Mouse (Mus musculus) midbrain, embryonic 14.5 days (tissue): ENCODE measurements around the gene Wls. TPM values are rescaled to one million over a fixed set of nuclear protein-coding genes. Genes with fewer than 3 reads are reported as not detected.

Experiments
- ATAC-seq: fragments of 200-750 bp; cut with Nextera tagmentation; 2 replicates; pipeline ENCODE4 v1.8.0; 2017; ENCODE audit warnings: moderate number of reproducible peaks, moderate library complexity; ENCODE audit not compliant: low FRiP score, low TSS enrichment
- DNase-seq: peaks from one replicate; pipeline ENCODE4 v3.0.0-alpha.2; 2015
- H3K27ac ChIP-seq: fragments of 300-500 bp; sonication (generic); replicated peaks from 2 replicates; pipeline ENCODE4 v1.5.1; 2014; ENCODE audit warnings: mild to moderate bottlenecking, low read depth, low read length, moderate library complexity
- H3K27me3 ChIP-seq: fragments of 300-500 bp; sonication (generic); 2 replicates; pipeline ENCODE4 v1.6.1; 2014; ENCODE audit warnings: low read length, control low read depth, mixed read lengths; ENCODE audit not compliant: control insufficient read depth, insufficient read depth
- H3K36me3 ChIP-seq: fragments of 300-500 bp; sonication (generic); 2 replicates; pipeline ENCODE4 v1.6.1; 2014; ENCODE audit warnings: low read length, control low read depth; ENCODE audit not compliant: control insufficient read depth, insufficient read depth
- H3K4me1 ChIP-seq: fragments of 300-500 bp; sonication (generic); 2 replicates; pipeline ENCODE4 v1.6.1; 2014; ENCODE audit warnings: mild to moderate bottlenecking, antibody characterized with exemption, low read length, control low read depth; ENCODE audit not compliant: control insufficient read depth, insufficient read depth
- H3K4me2 ChIP-seq: fragments of 300-500 bp; sonication (generic); 2 replicates; pipeline ENCODE4 v1.6.1; 2014; ENCODE audit warnings: mild to moderate bottlenecking, low read length, moderate library complexity
- H3K4me3 ChIP-seq: fragments of 300-500 bp; sonication (generic); replicated peaks from 2 replicates; pipeline ENCODE4 v1.5.1; 2014; ENCODE audit warnings: low read depth, low read length
- H3K9ac ChIP-seq: fragments of 300-500 bp; sonication (generic); replicated peaks from 2 replicates; pipeline ENCODE4 v1.6.1; 2014; ENCODE audit warnings: mild to moderate bottlenecking, low read length, moderate library complexity
- H3K9me3 ChIP-seq: fragments of 300-500 bp; sonication (generic); 2 replicates; pipeline ENCODE4 v1.6.1; 2016; ENCODE audit warnings: low read length, control low read depth, mixed read lengths; ENCODE audit not compliant: control insufficient read depth
- WGBS: fragments of 180-500 bp; shearing (Covaris S2); extraction: QIAGEN DNeasy Blood & Tissue Kit; methylation state at CpG from one replicate; pipeline ENCODE4 v1.1.7; 2014; 5-methylcytosine and 5-hydroxymethylcytosine counted together
- polyA plus RNA-seq: library from polyadenylated mRNA; unstranded; fragments of >200 nt; fragmentation: Nextera tagmentation; extraction: Ambion mirVana; gene quantifications from 2 replicates; pipeline ENCODE4 v1.2.1, GENCODE M21; 2014

Gene Wls
- polyA plus RNA-seq = 59.5 and 104 TPM in 2 replicates

GRCm38 (mm10) chr3:159839481-159839880, at the start of gene Wls:
Gene Wls, plus strand, starts transcription at chr3:159839672.
- DNase-seq (peak; percentile 84), ATAC-seq (peak; percentile 92)
- no peaks in the 10 kb centered on the region for H3K9me3 ChIP-seq
- WGBS = under 1% methylated on average over 21 of the region's 21 CpGs
- peak within 1 kb of the TSS; percentile 63 for H3K27ac ChIP-seq
- H3K9ac ChIP-seq = peak within 1 kb of the TSS; percentile 49
- peak within 1 kb of the TSS; percentile 72 for H3K4me2 ChIP-seq
- H3K4me1 ChIP-seq = peaks cover 12% of the 10 kb centered on the region
- H3K27me3 ChIP-seq = no peaks in the 10 kb centered on the region
- peak within 1 kb of the TSS; percentile 44 for H3K4me3 ChIP-seq
- no peaks in the 10 kb centered on the region for H3K36me3 ChIP-seq

DNA sequence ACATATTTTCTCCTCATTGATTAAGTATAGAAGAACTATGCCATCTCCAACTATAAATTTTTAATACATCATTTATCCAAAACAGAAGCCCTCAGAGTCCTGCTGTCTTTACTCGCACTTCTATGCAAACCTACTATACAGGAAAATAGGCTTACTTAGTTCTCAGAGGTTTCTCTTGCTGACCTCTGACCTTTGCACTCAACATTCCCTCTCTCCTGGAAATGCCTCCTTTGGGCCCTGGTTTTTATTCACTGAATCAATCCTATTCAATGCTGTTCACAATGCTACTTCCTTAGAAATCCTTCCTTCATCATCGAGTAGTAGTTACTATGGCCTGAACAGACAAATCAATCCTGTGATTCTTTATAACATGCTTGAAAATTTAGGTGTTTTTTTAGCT, 49.7 kb upstream of the Wls start:
- Histone ChIP-seq H3K4me2 (no peak overlapping the region), H3K4me3 (no peak overlapping the region), H3K27ac (no peak overlapping the region), H3K9me3 (no peaks in the 10 kb centered on the region), H3K4me1 (no peaks in the 10 kb centered on the region), H3K27me3 (no peaks in the 10 kb centered on the region), H3K36me3 (no peaks in the 10 kb centered on the region), H3K9ac (no peak overlapping the region)
- 8% methylated on average over 2 of the region's 2 CpGs for WGBS
- DNase-seq (no peak), ATAC-seq (no peak)

- H3K9me3 ChIP-seq = no peaks in the 10 kb centered on the region
- no peaks in the 10 kb centered on the region for H3K36me3 ChIP-seq
- no peak overlapping the region for H3K4me3 ChIP-seq
- H3K4me2 ChIP-seq = no peak overlapping the region
- no peak overlapping the region for H3K9ac ChIP-seq
- H3K4me1 ChIP-seq = no peaks in the 10 kb centered on the region
- H3K27me3 ChIP-seq = no peaks in the 10 kb centered on the region
- DNase-seq (no peak), ATAC-seq (no peak)
- no peak overlapping the region for H3K27ac ChIP-seq
Measured at GRCm38 (mm10) chr3:159831535-159831934, 7.9 kb upstream of the Wls start.

- H3K27ac ChIP-seq = peak overlapping the region; percentile 63
- WGBS = under 1% methylated on average over 27 of the region's 27 CpGs
- no peaks in the 10 kb centered on the region for H3K36me3 ChIP-seq
- peak overlapping the region; percentile 72 for H3K4me2 ChIP-seq
- peak overlapping the region; percentile 49 for H3K9ac ChIP-seq
- DNase-seq (peak; percentile 78), ATAC-seq (peak; percentile 71)
- no peaks in the 10 kb centered on the region for H3K9me3 ChIP-seq
- no peaks in the 10 kb centered on the region for H3K27me3 ChIP-seq
- H3K4me3 ChIP-seq = peak overlapping the region; percentile 44
- peaks cover 12% of the 10 kb centered on the region for H3K4me1 ChIP-seq
Measured at GRCm38 (mm10) chr3:159840002-159840816, 737 bp downstream of the Wls start.

- Histone ChIP-seq H3K4me1 (peaks cover 12% of the 10 kb centered on the region), H3K4me2 (peak overlapping the region; percentile 72), H3K36me3 (no peaks in the 10 kb centered on the region), H3K9ac (peak overlapping the region; percentile 49; the same call in 1 of the 2 replicates), H3K27me3 (no peaks in the 10 kb centered on the region), H3K4me3 (peak overlapping the region; percentile 44), H3K9me3 (no peaks in the 10 kb centered on the region), H3K27ac (peak overlapping the region; percentile 63)
- WGBS = under 1% methylated on average over 12 of the region's 12 CpGs
- ATAC-seq (0 out of 2 replicates have a peak, but pooled peaks have one; percentile 7), DNase-seq (peak; percentile 47)
Measured at GRCm38 (mm10) chr3:159840817-159841390, 1.4 kb downstream of the Wls start.

- H3K4me1 ChIP-seq = peaks cover 12% of the 10 kb centered on the region
- H3K27ac ChIP-seq = peak overlapping the region; percentile 63; the same call in 1 of the 2 replicates
- DNase-seq = peak; percentile 42
- no peak for ATAC-seq
- H3K27me3 ChIP-seq = no peaks in the 10 kb centered on the region
- no peaks in the 10 kb centered on the region for H3K36me3 ChIP-seq
- peak overlapping the region; percentile 44 for H3K4me3 ChIP-seq
- no peaks in the 10 kb centered on the region for H3K9me3 ChIP-seq
- WGBS = 7% methylated on average over 3 of the region's 3 CpGs
- H3K4me2 ChIP-seq = peak overlapping the region; percentile 72
- H3K9ac ChIP-seq = peak overlapping the region; percentile 49; the same call in 1 of the 2 replicates
Measured at GRCm38 (mm10) chr3:159841458-159841857, 2.0 kb downstream of the Wls start.

DNA sequence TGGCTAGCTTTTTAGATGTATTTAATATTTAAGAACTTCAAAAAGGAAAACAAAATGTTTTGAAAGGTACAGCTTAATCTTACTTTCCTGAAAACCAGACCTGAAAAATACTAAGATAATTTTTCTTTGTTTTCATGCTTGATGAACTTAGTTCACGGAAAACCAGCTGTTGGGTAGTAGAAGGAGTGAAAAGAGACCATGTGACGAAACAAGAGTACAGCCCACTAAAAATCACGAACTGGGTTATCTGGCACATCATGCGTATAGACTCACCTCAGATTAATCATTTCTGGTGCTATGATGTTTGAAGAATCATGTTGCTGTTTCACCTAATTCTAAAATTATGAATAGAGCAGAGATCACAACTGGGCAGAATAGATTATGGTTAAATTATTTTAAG, 3.7 kb downstream of the Wls start:
- Histone ChIP-seq H3K9me3 (no peaks in the 10 kb centered on the region), H3K9ac (no peak overlapping the region), H3K36me3 (no peaks in the 10 kb centered on the region), H3K27me3 (no peaks in the 10 kb centered on the region), H3K4me1 (peaks cover 12% of the 10 kb centered on the region), H3K4me2 (0 out of 2 replicates have a peak overlapping the region, but pooled peaks have one; percentile 13), H3K27ac (no peak overlapping the region), H3K4me3 (no peak overlapping the region)
- no peak for ATAC-seq
- DNase-seq = no peak
- 67% methylated on average over 4 of the region's 4 CpGs for WGBS

- Histone ChIP-seq H3K4me3 (no peak overlapping the region), H3K27ac (no peak overlapping the region), H3K9ac (no peak overlapping the region), H3K27me3 (no peaks in the 10 kb centered on the region), H3K36me3 (no peaks in the 10 kb centered on the region), H3K9me3 (no peaks in the 10 kb centered on the region), H3K4me2 (no peak overlapping the region), H3K4me1 (no peaks in the 10 kb centered on the region)
- DNase-seq (no peak), ATAC-seq (no peak)
- 66% methylated on average over 2 of the region's 2 CpGs for WGBS
Measured at GRCm38 (mm10) chr3:159847410-159848016, 8.0 kb downstream of the Wls start.
